Mouse (Mus musculus): ENCODE results near the gene Bckdha. TPM values are rescaled to one million over a fixed set of nuclear protein-coding genes. Genes with fewer than 3 reads are reported as not detected.

Bckdha gene
- polyA plus RNA-seq, 1 experiment from 2014 or later = 42.7 TPM

DNA sequence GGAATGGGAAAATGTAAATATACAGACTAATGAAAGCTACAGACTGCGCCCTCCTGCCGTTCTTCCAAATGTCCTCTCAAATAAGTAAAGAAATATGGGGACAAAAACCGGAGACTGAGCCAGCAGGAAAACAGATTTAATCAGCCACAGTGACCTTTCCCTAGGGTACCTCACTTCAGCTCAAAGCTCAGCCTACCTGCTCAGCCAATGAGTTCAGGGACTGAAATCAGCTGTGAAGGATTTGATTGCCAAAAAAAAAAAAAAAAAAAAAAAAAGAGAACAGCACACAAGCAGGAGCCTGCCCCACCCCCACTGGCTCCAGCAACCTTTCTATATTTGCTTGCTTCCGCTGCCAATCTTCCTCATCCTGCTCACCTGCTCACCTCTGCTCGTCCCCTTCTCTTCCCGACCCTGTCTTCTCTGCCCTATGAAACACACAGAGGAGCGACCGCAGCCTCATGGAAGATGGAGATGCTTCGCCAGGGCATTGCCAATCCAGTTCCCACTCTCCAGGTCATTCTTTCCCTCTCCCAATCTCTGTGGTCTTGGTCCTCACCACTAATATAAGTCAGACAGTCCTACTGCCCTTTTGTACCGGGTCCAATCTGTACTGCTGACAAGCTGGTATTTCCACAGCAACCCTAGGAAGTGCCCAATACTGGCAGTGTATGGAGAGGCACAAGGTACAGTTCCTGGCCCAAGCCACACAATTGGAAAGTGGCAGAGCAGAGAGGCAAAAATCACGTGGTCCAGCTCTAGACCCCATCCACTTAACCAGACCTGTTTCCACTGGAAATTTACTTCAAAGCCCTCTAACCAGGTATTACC is 3.0 kb downstream of the Bckdha start:
- no peak overlapping the region for H3K9ac ChIP-seq
- WGBS = 77% methylated on average over 11 of the region's 11 CpGs
- ATAC-seq (replicated peaks) = no peak
- H3K27me3 ChIP-seq (replicated peaks) = no peaks in the 10 kb centered on the region
- H3K4me1 ChIP-seq = peaks cover 32% of the 10 kb centered on the region
- H3K4me2 ChIP-seq = no peak overlapping the region
- H3K36me3 ChIP-seq (replicated peaks) = no peaks in the 10 kb centered on the region
- H3K4me3 ChIP-seq = no peak overlapping the region
- H3K27ac ChIP-seq = no peak overlapping the region
- H3K9me3 ChIP-seq = no peaks in the 10 kb centered on the region

DNA sequence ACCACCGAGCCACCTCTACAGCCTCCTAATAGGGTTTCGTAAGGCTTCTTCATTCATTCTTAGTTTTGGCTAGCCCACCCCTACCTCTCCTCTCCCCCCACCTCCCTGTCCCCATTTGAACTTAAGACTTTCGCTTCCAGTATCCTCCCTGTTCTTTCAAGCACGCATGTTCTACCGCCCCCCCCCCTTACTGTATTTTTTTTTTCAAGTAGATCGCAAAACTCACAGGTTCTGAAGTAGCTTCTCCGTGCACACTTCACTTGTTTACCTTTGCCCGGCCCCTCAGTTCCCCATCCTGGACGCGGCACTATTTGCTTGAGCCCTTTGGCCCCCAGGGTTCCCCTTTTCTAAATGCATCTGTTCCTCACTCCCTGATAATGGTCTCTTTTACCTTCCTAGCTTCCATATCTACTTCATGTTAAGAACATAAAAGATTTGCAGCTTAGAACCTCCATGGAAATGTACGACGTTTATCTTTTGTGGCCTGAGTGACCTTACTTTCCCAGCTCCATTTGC is 6.5 kb downstream of the Bckdha start:
- WGBS = 93% methylated on average over 12 of the region's 12 CpGs
- H3K9ac ChIP-seq = no peak overlapping the region
- H3K4me3 ChIP-seq = no peak overlapping the region
- H3K27me3 ChIP-seq (replicated peaks) = no peaks in the 10 kb centered on the region
- H3K4me1 ChIP-seq = peaks cover 16% of the 10 kb centered on the region
- ATAC-seq (replicated peaks) = no peak
- H3K36me3 ChIP-seq (replicated peaks) = no peaks in the 10 kb centered on the region
- no peak overlapping the region for H3K27ac ChIP-seq
- H3K9me3 ChIP-seq = no peaks in the 10 kb centered on the region
- no peak overlapping the region for H3K4me2 ChIP-seq

DNA sequence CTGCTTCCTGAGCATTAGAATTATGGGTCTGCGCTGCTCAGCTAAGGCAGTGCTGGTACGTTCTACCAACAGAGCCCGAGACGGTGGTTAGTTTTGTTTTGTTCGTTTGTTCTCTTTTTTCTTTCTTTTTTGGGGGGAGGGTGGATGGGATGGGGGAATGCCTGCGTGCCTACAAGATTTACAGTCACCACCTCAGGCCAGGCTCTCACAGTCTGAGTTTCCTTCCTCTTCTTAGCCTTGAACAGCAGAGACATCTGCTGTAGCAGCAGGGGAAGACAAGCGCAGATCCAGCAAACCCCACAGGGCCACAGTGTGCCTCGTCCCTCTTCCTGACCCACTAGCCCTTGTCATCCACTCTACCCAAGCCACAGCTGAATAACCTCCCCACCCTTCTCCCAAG is 7.5 kb downstream of the Bckdha start:
- Histone ChIP-seq H3K4me2 (no peak overlapping the region), H3K27ac (no peak overlapping the region), H3K4me3 (no peak overlapping the region), H3K27me3 (replicated peaks) (no peaks in the 10 kb centered on the region), H3K36me3 (replicated peaks) (no peaks in the 10 kb centered on the region), H3K4me1 (peaks cover 6% of the 10 kb centered on the region), H3K9ac (no peak overlapping the region), H3K9me3 (no peaks in the 10 kb centered on the region)
- ATAC-seq (replicated peaks) = no peak
- WGBS = 89% methylated on average over 8 of the region's 8 CpGs

DNA sequence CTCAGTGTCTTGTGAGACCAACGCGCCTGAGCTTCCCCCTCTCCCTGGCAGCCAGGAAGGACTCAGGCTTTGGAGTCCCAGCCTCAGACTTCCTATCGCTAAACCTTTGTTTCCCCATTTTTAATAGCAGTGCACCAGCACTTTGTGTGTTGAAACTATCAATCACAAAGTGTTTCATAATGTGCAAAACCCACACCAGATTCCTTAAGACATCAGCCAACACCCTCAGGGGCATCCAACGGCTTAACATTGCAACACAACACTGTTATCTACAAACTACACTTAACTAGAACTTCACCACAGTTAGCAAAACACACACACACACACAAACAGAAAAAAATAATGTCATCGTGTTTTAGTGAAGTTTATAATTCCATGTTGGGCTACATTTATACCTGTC is 8.9 kb downstream of the Bckdha start:
- Histone ChIP-seq H3K36me3 (replicated peaks) (no peaks in the 10 kb centered on the region), H3K4me3 (no peak overlapping the region), H3K4me1 (no peaks in the 10 kb centered on the region), H3K9me3 (no peaks in the 10 kb centered on the region), H3K4me2 (no peak overlapping the region), H3K27me3 (replicated peaks) (no peaks in the 10 kb centered on the region), H3K27ac (no peak overlapping the region), H3K9ac (no peak overlapping the region)
- ATAC-seq (replicated peaks) = no peak
- WGBS = 82% methylated on average over 5 of the region's 5 CpGs

DNA sequence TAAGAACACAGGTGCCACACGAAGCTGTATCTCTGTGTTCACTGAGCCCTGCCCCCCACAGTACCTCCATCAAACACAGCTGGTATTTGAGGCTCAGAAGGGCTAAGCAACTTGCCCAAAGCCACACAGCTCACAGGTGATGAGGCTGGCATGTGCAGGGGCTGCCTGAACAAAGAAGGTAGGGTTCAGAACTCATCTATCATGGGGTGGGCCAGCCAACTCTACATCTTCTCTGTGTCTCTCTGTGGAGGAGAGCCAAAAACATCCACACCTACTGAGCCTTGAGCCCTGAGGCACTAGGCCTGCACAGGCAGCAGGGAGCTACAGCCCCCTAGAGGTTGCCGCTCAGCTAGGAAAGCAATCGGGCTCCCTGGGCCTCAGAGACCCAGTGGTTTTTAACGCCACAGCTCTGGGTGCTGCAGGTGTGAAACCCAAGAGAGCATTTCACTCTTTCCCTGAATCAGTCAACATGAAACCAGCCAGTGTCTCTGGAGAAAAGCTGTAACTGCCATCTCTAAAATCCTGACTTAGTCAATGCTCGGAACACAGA is 11.1 kb downstream of the Bckdha start:
- Histone ChIP-seq H3K27me3 (replicated peaks) (no peaks in the 10 kb centered on the region), H3K4me2 (no peak overlapping the region), H3K4me1 (no peaks in the 10 kb centered on the region), H3K27ac (no peak overlapping the region), H3K9ac (no peak overlapping the region), H3K9me3 (no peaks in the 10 kb centered on the region), H3K36me3 (replicated peaks) (no peaks in the 10 kb centered on the region), H3K4me3 (no peak overlapping the region)
- 67% methylated on average over 5 of the region's 5 CpGs for WGBS
- ATAC-seq (replicated peaks) = no peak

DNA sequence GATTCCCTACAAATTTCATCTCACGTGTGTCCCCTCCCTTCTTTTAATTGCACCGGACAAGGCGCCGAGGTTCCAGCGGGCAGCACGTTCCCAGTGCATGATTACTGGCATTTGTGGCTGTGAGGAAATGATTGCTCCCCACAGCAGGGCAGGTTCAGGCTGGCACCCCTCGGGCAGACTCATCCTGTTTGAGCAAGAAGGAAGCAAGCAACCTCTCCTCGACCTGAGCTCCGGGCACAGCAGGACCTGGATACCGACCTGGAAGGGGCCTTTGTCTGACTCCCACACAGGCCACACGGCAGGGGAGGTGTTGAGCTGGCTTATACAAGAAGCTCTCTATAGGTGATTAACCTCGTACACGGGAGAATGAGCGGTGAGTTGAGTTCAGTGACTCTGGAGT is 13.7 kb downstream of the Bckdha start:
- Histone ChIP-seq H3K9me3 (no peaks in the 10 kb centered on the region), H3K4me2 (no peak overlapping the region), H3K4me1 (no peaks in the 10 kb centered on the region), H3K9ac (no peak overlapping the region), H3K4me3 (no peak overlapping the region), H3K27me3 (replicated peaks) (no peaks in the 10 kb centered on the region), H3K36me3 (replicated peaks) (no peaks in the 10 kb centered on the region; the same call in 1 of the 2 replicates), H3K27ac (no peak overlapping the region)
- WGBS = 48% methylated on average over 14 of the region's 14 CpGs
- no peak for ATAC-seq (replicated peaks)

DNA sequence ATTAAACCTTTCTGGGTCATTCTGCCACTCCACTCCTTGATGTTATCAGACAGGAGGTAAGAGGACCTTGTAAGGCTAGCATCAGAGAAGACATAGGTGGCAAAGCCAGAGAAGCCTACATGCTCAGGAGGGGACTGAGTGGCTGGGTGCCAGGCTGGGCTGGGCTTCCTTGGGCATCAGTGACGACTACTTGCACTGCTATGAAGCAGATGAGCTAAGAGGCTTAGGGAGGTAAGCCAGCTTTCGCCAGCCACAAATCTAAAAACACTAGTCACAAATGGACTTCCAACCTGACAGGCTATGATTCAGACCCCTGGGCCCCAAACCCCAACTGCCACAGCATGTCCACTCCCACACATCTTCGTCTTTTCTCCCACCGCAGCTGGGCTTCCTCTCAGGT is 14.2 kb downstream of the Bckdha start:
- H3K4me3 ChIP-seq = no peak overlapping the region
- H3K27ac ChIP-seq = no peak overlapping the region
- no peaks in the 10 kb centered on the region for H3K27me3 ChIP-seq (replicated peaks)
- H3K4me1 ChIP-seq = no peaks in the 10 kb centered on the region
- ATAC-seq (replicated peaks) = no peak
- no peak overlapping the region for H3K9ac ChIP-seq
- H3K4me2 ChIP-seq = no peak overlapping the region
- no peaks in the 10 kb centered on the region for H3K9me3 ChIP-seq
- 84% methylated on average over 4 of the region's 4 CpGs for WGBS
- H3K36me3 ChIP-seq (replicated peaks) = no peaks in the 10 kb centered on the region; the same call in 1 of the 2 replicates

DNA sequence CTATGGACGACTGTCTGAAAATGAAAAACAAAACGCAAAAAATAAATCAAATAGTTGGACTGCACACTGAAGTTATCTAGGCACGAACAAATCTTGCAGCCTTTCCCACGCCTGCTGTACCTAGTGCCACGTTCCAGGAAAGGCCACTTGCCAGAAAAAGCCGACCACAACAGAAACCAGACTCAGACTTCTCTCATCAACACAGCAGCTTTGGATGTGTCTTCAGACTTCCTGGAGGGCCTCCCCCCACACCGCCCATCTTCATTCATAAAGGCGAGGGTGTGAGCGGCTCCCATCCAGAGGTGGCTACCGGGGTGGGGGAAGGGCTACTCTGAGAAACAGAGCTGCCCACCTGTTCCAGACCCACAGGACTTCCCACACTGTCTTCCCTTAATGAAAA is 14.6 kb downstream of the Bckdha start:
- no peaks in the 10 kb centered on the region for H3K4me1 ChIP-seq
- no peaks in the 10 kb centered on the region for H3K27me3 ChIP-seq (replicated peaks)
- H3K9ac ChIP-seq = no peak overlapping the region
- no peak overlapping the region for H3K4me2 ChIP-seq
- H3K9me3 ChIP-seq = no peaks in the 10 kb centered on the region
- WGBS = 83% methylated on average over 10 of the region's 10 CpGs
- no peak for ATAC-seq (replicated peaks)
- H3K4me3 ChIP-seq = no peak overlapping the region
- no peaks in the 10 kb centered on the region; the same call in 1 of the 2 replicates for H3K36me3 ChIP-seq (replicated peaks)
- no peak overlapping the region for H3K27ac ChIP-seq

DNA sequence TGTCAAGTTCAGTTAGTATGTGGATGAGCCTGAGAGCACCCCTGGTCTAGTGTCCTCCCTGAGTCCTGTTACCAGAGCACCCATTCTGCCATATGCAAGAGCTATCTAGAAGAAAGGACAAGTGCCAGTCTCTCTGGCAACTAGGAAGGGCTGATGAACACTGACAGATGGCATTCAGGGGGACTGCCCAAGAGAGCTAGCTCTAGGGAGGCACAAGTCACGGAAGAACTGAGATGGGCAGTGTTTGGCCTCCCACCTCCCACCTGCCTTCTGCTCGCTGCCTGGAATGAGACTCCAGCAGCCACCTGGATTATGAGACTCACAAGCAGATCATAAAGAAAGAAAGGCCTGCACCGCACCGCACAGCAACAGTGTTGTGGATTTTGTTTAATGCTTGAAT is 19.0 kb downstream of the Bckdha start:
- Histone ChIP-seq H3K9ac (no peak overlapping the region), H3K4me3 (no peak overlapping the region), H3K27ac (no peak overlapping the region), H3K36me3 (replicated peaks) (peaks cover 9% of the 10 kb centered on the region; the same call in 1 of the 2 replicates), H3K27me3 (replicated peaks) (no peaks in the 10 kb centered on the region), H3K4me1 (no peaks in the 10 kb centered on the region), H3K4me2 (no peak overlapping the region), H3K9me3 (no peaks in the 10 kb centered on the region)
- ATAC-seq (replicated peaks) = no peak
- 89% methylated on average over 4 of the region's 4 CpGs for WGBS

DNA sequence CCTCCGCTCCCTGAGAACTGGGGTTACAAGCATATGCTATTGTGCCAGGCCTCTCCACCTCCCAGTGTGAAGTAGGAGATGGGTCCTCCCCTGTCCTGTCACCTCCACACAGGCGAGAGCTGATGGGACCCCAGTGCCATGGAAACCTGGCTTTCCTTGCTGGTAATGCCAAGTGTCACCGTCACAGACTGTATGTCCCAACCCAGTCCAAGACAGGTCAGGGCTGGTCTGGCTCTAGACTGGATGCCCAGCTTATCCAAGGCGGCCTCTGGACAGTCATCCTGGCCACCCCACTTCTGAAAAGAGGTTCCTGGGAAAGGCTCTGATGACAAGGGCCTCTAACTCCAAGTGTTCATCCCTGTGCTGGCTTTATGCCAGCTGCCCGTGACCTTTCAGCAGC is 21.7 kb downstream of the Bckdha start:
- whole genome bisulfite sequencing = 89% methylated on average over 5 of the region's 5 CpGs

DNA sequence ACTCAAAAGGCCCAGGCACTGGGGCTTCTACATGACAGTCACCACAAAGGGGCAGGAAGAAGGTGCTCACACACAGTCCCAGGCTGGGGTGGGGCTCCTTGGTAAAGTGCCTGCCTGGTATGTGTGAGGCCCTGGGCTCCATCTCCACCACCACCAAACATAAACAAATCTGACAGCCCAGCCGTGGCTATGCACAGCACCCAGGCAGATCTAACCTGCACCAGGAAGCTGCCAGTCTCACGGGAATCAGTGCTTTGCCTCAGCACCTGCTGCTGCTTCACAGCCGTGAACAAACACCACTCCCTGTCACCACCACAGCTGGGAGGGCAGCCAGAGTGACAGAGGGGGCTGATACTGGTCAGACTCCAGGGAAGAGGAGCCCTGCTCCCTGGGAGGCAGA is 22.4 kb downstream of the Bckdha start:
- WGBS = 72% methylated on average over 3 of the region's 3 CpGs
- H3K4me3 ChIP-seq = no peak overlapping the region

More for the DNA sequence above, 21.7 kb downstream of the Bckdha start:
- no peaks in the 10 kb centered on the region for H3K9me3 ChIP-seq
- H3K27me3 ChIP-seq (replicated peaks) = no peaks in the 10 kb centered on the region
- H3K4me1 ChIP-seq = no peaks in the 10 kb centered on the region
- peaks cover 18% of the 10 kb centered on the region; the same call in 1 of the 2 replicates for H3K36me3 ChIP-seq (replicated peaks)
- no peak overlapping the region for H3K9ac ChIP-seq
- no peak for ATAC-seq (replicated peaks)
- no peak overlapping the region for H3K27ac ChIP-seq
- no peak overlapping the region for H3K4me2 ChIP-seq
- H3K4me3 ChIP-seq = no peak overlapping the region

DNA sequence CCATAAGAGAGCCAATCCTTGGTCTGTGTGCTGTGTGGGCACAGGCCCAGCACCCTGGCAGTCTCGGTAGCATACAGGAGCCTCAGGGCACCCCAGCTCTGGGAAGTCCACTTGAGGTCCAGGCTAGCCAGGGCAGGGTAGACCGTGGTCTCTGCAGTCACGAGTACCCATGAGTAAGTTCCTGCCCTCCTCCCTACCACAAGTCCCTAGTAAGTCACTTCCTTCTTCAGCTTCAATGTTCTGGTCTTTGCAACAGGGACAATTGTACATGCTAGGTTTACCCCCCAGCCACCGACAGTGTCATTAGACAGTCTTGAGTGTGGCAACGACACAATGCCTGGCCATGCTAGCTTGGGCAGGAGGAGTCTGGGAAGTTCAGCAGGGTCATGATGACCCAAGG is 26.1 kb downstream of the Bckdha start:
- Histone ChIP-seq H3K4me2 (no peak overlapping the region), H3K4me3 (no peak overlapping the region), H3K4me1 (no peaks in the 10 kb centered on the region), H3K27ac (no peak overlapping the region), H3K9me3 (no peaks in the 10 kb centered on the region), H3K9ac (no peak overlapping the region), H3K36me3 (replicated peaks) (peaks cover 32% of the 10 kb centered on the region), H3K27me3 (replicated peaks) (peaks cover 14% of the 10 kb centered on the region)
- ATAC-seq (replicated peaks) = no peak
- WGBS = 91% methylated on average over 5 of the region's 5 CpGs

More for the DNA sequence above, 22.4 kb downstream of the Bckdha start:
- Histone ChIP-seq H3K4me1 (no peaks in the 10 kb centered on the region), H3K27ac (no peak overlapping the region), H3K4me2 (no peak overlapping the region), H3K9ac (no peak overlapping the region), H3K27me3 (replicated peaks) (no peaks in the 10 kb centered on the region), H3K9me3 (no peaks in the 10 kb centered on the region), H3K36me3 (replicated peaks) (peaks cover 20% of the 10 kb centered on the region; the same call in 1 of the 2 replicates)
- ATAC-seq (replicated peaks) = no peak

DNA sequence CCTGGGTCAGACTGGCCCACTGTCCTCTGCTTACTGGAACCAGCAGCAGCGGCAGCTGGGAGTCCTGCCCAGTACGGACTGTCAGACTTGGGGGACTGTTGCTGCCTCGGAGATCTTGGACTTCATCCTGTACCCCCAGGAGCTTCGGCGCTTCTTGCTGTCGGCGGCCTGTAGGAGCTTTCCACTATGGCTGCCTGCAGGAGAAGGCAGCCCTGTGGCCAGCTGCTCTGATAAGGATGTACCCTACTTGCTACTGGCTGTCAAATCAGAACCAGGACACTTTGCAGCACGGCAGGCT is 30.5 kb downstream of the Bckdha start:
- H3K36me3 ChIP-seq (replicated peaks) = peaks cover 23% of the 10 kb centered on the region
- WGBS = 69% methylated on average over 8 of the region's 8 CpGs
- H3K27me3 ChIP-seq (replicated peaks) = peaks cover 16% of the 10 kb centered on the region
- ATAC-seq (replicated peaks) = no peak
- no peaks in the 10 kb centered on the region for H3K9me3 ChIP-seq
- no peak overlapping the region for H3K27ac ChIP-seq
- no peak overlapping the region for H3K9ac ChIP-seq
- no peak overlapping the region for H3K4me3 ChIP-seq
- peaks cover 6% of the 10 kb centered on the region for H3K4me1 ChIP-seq
- no peak overlapping the region for H3K4me2 ChIP-seq

Measured in midbrain, embryonic 15.5 days (tissue).